Mouse (Mus musculus) MEL (cell line): ENCODE data around the gene Bfar.

ENCODE experiments used
- CHD2 ChIP-seq: IDR thresholded peaks from 2 replicates; pipeline ENCODE4 v1.6.1; 2011; ENCODE audit warnings: low read length, improper control_type of control experiment
- CTCF ChIP-seq, 3 experiments: IDR thresholded peaks in 2 of 3; conservative IDR thresholded peaks in 1 of 3; 2 replicates each; pipeline ENCODE4 v1.5.1; 2011 to 2012; ENCODE audit warnings: low read length in 3 of 3, low read depth in 2 of 3, mild to moderate bottlenecking in 2 of 3, improper control_type of control experiment in 1 of 3, inconsistent platforms in 1 of 3, mixed read lengths in 1 of 3, moderate library complexity in 1 of 3; ENCODE audit not compliant: control insufficient read depth in 1 of 3, insufficient read depth in 1 of 3, poor library complexity in 1 of 3, severe bottlenecking in 1 of 3
- EP300 ChIP-seq, 2 experiments: IDR thresholded peaks; 2 replicates each; pipeline ENCODE4 v1.6.1; 2011; ENCODE audit warnings: improper control_type of control experiment in 2 of 2, low read length in 2 of 2, low read depth in 1 of 2, mild to moderate bottlenecking in 1 of 2
- GATA1 ChIP-seq: IDR thresholded peaks from 2 replicates; pipeline ENCODE4 v1.6.1; 2011; ENCODE audit warnings: low read depth, low read length, improper control_type of control experiment
- KAT2A ChIP-seq: conservative IDR thresholded peaks from 2 replicates; pipeline ENCODE4 v1.6.1; 2012; ENCODE audit warnings: low read depth, low read length, improper control_type of control experiment, inconsistent platforms
- MAX ChIP-seq: IDR thresholded peaks from 2 replicates; pipeline ENCODE4 v1.6.1; 2011; ENCODE audit warnings: low read length, improper control_type of control experiment
- MXI1 ChIP-seq: IDR thresholded peaks from 2 replicates; pipeline ENCODE4 v1.6.1; 2011; ENCODE audit warnings: mild to moderate bottlenecking, low read depth, low read length, improper control_type of control experiment
- POLR2A ChIP-seq, 2 experiments: IDR thresholded peaks; 2 replicates each; pipeline ENCODE4 v1.6.1; 2011 to 2012; ENCODE audit warnings: low read length in 2 of 2, mild to moderate bottlenecking in 2 of 2, control low read depth in 1 of 2, improper control_type of control experiment in 1 of 2, low read depth in 1 of 2, moderate library complexity in 1 of 2; ENCODE audit not compliant: control insufficient read depth in 1 of 2, insufficient read depth in 1 of 2, poor library complexity in 1 of 2
- RAD21 ChIP-seq: IDR thresholded peaks from 2 replicates; pipeline ENCODE4 v1.6.1; 2011; ENCODE audit warnings: mild to moderate bottlenecking, low read depth, low read length, improper control_type of control experiment
- TAL1 ChIP-seq: IDR thresholded peaks from 2 replicates; pipeline ENCODE4 v1.6.1; 2012; ENCODE audit warnings: mild to moderate bottlenecking, inconsistent platforms, low read length, moderate library complexity, mixed read lengths

GRCm38 (mm10) chr16:13704676-13705075 is 33.0 kb downstream of the Bfar start:
- no peak for TF ChIP-seq EP300 (IDR thresholded peaks at IDR 0.05; ENCODE audit: low read depth in 1 of 2, low read length in 2 of 2)
- no peak for TF ChIP-seq POLR2A (IDR thresholded peaks at IDR 0.05; ENCODE audit: control insufficient read depth in 1 of 2, insufficient read depth in 1 of 2, low read depth in 1 of 2, low read length in 2 of 2, poor library complexity in 1 of 2)
- TF ChIP-seq CTCF (IDR thresholded peaks at IDR 0.05 in 2 of 3, conservative IDR thresholded peaks at IDR 0.05 in 1 of 3; ENCODE audit: control insufficient read depth in 1 of 3, insufficient read depth in 1 of 3, low read depth in 2 of 3, low read length in 3 of 3, poor library complexity in 1 of 3, severe bottlenecking in 1 of 3): no peak
- no peak for TF ChIP-seq RAD21
- TF ChIP-seq MAX: no peak
- TF ChIP-seq MXI1: no peak
- no peak for TF ChIP-seq GATA1
- TF ChIP-seq TAL1: no peak
- TF ChIP-seq CHD2: no peak
- TF ChIP-seq KAT2A: no peak
